Comparison of ENCODE assay signal across 19 mouse cellular contexts in genomic region chr5:115120978-115121377, GRCm38 (mm10). TPM values are rescaled to one million over a fixed set of nuclear protein-coding genes. Genes with fewer than 3 reads are reported as not detected.
A peak's percentile ranks its signal among the peaks of the same experiment; 100 is the strongest.
DNase-seq lines count a peak whose midpoint lies in the region; ATAC-seq and TF ChIP-seq lines count a peak whose summit lies in the region.
"Had no signal": no experiment of that assay in that cellular context is flagged by ENCODE, and none has a peak within 500 bp of the region (broad histone marks: within the 10 kb centered on the region; RNA-seq: fewer than 3 reads in every experiment).

No protein-coding gene starts in this region.

- TF ChIP-seq CTCF in gastrocnemius, adult 2 months (IDR thresholded peaks at IDR 0.05) = no peak
- no peak for TF ChIP-seq CTCF in CH12.LX (conservative IDR thresholded peaks at IDR 0.05 in 1 of 2, IDR thresholded peaks at IDR 0.05 in 1 of 2; ENCODE audit: low read depth in 2 of 2, low read length in 2 of 2)

- H3K27me3 ChIP-seq in CH12.LX (replicated peaks) = no peaks in the 10 kb centered on the region
- H3K27me3 ChIP-seq in kidney, embryonic 16.5 days (ENCODE audit: insufficient read depth, low read length) = no peaks in the 10 kb centered on the region
- H3K27me3 ChIP-seq: embryonic facial prominence, embryonic 12.5 days; heart, embryonic 12.5 days; limb, embryonic 15.5 days had no signal

- no peak for TF ChIP-seq EP300 in CH12.LX (IDR thresholded peaks at IDR 0.05; ENCODE audit: low read length)

- intact Hi-C loops in gastrocnemius, adult 2 months (cut with DNase I) = no loop called here

- H3K36me3 ChIP-seq in CH12.LX (replicated peaks in 1 of 2; ENCODE audit: control insufficient read depth in 1 of 2, insufficient read depth in 1 of 2, low read length in 1 of 2) = peaks cover 35 to 50% of the 10 kb centered on the region in 2 experiments
- peaks cover 38% of the 10 kb centered on the region for H3K36me3 ChIP-seq in kidney, embryonic 16.5 days (ENCODE audit: insufficient read depth, low read length)

- no peak overlapping the region for H3K4me3 ChIP-seq in gastrocnemius, adult 2 months
- no peak overlapping the region for H3K4me3 ChIP-seq in CH12.LX (replicated peaks in 1 of 3; ENCODE audit: low read depth in 2 of 3, low read length in 2 of 3, poor library complexity in 1 of 3)
- H3K4me3 ChIP-seq in kidney, embryonic 16.5 days (ENCODE audit: low read length) = no peak overlapping the region
- H3K4me3 ChIP-seq: embryonic facial prominence, embryonic 12.5 days; heart, embryonic 12.5 days; limb, embryonic 15.5 days had no signal

- no peaks in the 10 kb centered on the region; the same call in 1 of the 2 replicates for H3K79me2 ChIP-seq in CH12.LX (replicated peaks; ENCODE audit: control insufficient read depth, extremely low read depth, insufficient read depth, poor library complexity, severe bottlenecking)

- 0 out of 2 replicates have a peak overlapping the region, but pooled peaks have one; percentile 20 for H3K27ac ChIP-seq in gastrocnemius, adult 2 months
- H3K27ac ChIP-seq in CH12.LX (ENCODE audit: insufficient read depth, low read depth) = 0 out of 2 replicates have a peak overlapping the region, but pooled peaks have one; percentile 12
- H3K27ac ChIP-seq in kidney, embryonic 16.5 days (ENCODE audit: low read length) = no peak overlapping the region
- H3K27ac ChIP-seq: embryonic facial prominence, embryonic 12.5 days; limb, embryonic 15.5 days had no signal

- dilution Hi-C loops in CH12.LX (cut with MboI; ENCODE audit: extremely low pct_ligation_motif_present, extremely low pct_unique_long_range_greater_than_20kb, low sequenced_read_pairs) = no loop called here

- H3K9ac ChIP-seq in CH12.LX (ENCODE audit: insufficient read depth, low read depth) = no peak overlapping the region
- H3K9ac ChIP-seq in kidney, embryonic 16.5 days (replicated peaks; ENCODE audit: low read length) = no peak overlapping the region
- H3K9ac ChIP-seq: embryonic facial prominence, embryonic 12.5 days; heart, embryonic 12.5 days; limb, embryonic 15.5 days had no signal

- peaks cover 3% of the 10 kb centered on the region for H3K9me3 ChIP-seq in CH12.LX (replicated peaks; ENCODE audit: low read length)
- H3K9me3 ChIP-seq in kidney, embryonic 16.5 days (ENCODE audit: low read length) = no peaks in the 10 kb centered on the region
- H3K9me3 ChIP-seq: embryonic facial prominence, embryonic 12.5 days; limb, embryonic 15.5 days had no signal

- in situ Hi-C loops in CH12.LX (cut with MboI; ENCODE audit: low pct_ligation_motif_present, low pct_unique_long_range_greater_than_20kb, low sequenced_read_pairs) = no loop called here

- peak; percentile 30; the same call in 1 of the 2 replicates for TF ChIP-seq POLR2A in CH12.LX (IDR thresholded peaks at IDR 0.05; ENCODE audit: low read depth, low read length)

- WGBS in kidney, embryonic 16.5 days = 72% methylated on average over 5 of the region's 5 CpGs

- DNase-seq in gastrocnemius, adult 2 months = no peak
- DNase-seq in gastrocnemius, adult 8-10 months (ENCODE audit: low spot score in 2 of 2) = no peak
- DNase-seq in 3134 (ENCODE audit: extremely low read depth, insufficient read length, low spot score) (peak; percentile 52), CH12.LX (ENCODE audit: extremely low read depth) (peak; percentile 44)
- peak; percentile 48 for DNase-seq in cerebellum, adult 8-10 months
- DNase-seq in spleen, postnatal 10 days (ENCODE audit: low spot score in 2 of 2) = no peak
- DNase-seq in spleen, adult 12 weeks (ENCODE audit: low spot score) = no peak
- DNase-seq: gastrocnemius, postnatal 14 days; heart, postnatal 36 days; kidney, adult 2 months; kidney, postnatal 25 days; right cerebral cortex, postnatal 4 days; thymus, adult 18-20 months had no signal

- no peak for ATAC-seq in kidney, embryonic 16.5 days (ENCODE audit: low FRiP score, low TSS enrichment)

- H3K4me2 ChIP-seq in CH12.LX (ENCODE audit: insufficient read depth, low read depth, poor library complexity, severe bottlenecking) = peak overlapping the region; percentile 1; the same call in 1 of the 2 replicates
- no peak overlapping the region for H3K4me2 ChIP-seq in kidney, embryonic 16.5 days (replicated peaks; ENCODE audit: low read depth, low read length)
- H3K4me2 ChIP-seq: embryonic facial prominence, embryonic 12.5 days; heart, embryonic 12.5 days; limb, embryonic 15.5 days had no signal

- peaks cover 9 to 44% of the 10 kb centered on the region in 2 experiments for H3K4me1 ChIP-seq in CH12.LX (ENCODE audit: control insufficient read depth in 1 of 2, insufficient read depth in 2 of 2)
- peaks cover 16% of the 10 kb centered on the region for H3K4me1 ChIP-seq in kidney, embryonic 16.5 days (ENCODE audit: insufficient read depth, low read length)

- TF ChIP-seq RAD21 in CH12.LX (IDR thresholded peaks at IDR 0.05; ENCODE audit: low read depth, low read length) = no peak

TF ChIP-seq in CH12.LX, 34 proteins besides CTCF, POLR2A, EP300 and RAD21 (continues in another document):
- no peak for TF ChIP-seq CHD1 (IDR thresholded peaks at IDR 0.05; ENCODE audit: low read depth, low read length)
- no peak for TF ChIP-seq SMC3 (IDR thresholded peaks at IDR 0.05; ENCODE audit: low read depth, low read length)
- no peak for TF ChIP-seq ZKSCAN1 (IDR thresholded peaks at IDR 0.05; ENCODE audit: borderline replicate concordance, low read depth, low read length)
- TF ChIP-seq MXI1 (IDR thresholded peaks at IDR 0.05; ENCODE audit: low read depth, low read length) = no peak
- peak; percentile 79; the same call in 1 of the 2 replicates for TF ChIP-seq MEF2A (IDR thresholded peaks at IDR 0.05; ENCODE audit: borderline replicate concordance, low read depth, low read length)
- TF ChIP-seq KAT2A (IDR thresholded peaks at IDR 0.05; ENCODE audit: insufficient replicate concordance, low read length) = no peak
- no peak for TF ChIP-seq POLR2AphosphoS2 (IDR thresholded peaks at IDR 0.05; ENCODE audit: low read depth, low read length)
- TF ChIP-seq ZMIZ1 (IDR thresholded peaks at IDR 0.05; ENCODE audit: low read depth, low read length) = no peak
- no peak for TF ChIP-seq ELF1 (IDR thresholded peaks at IDR 0.05; ENCODE audit: low read depth, low read length)
- no peak for TF ChIP-seq CHD2 (IDR thresholded peaks at IDR 0.05; ENCODE audit: low read length)
- TF ChIP-seq PAX5 (IDR thresholded peaks at IDR 0.05; ENCODE audit: low read length) = no peak
- no peak for TF ChIP-seq ZNF384 (IDR thresholded peaks at IDR 0.05; ENCODE audit: low read depth, low read length)
- no peak for TF ChIP-seq UBTF (IDR thresholded peaks at IDR 0.05; ENCODE audit: low read depth, low read length)
- no peak for TF ChIP-seq HCFC1 (IDR thresholded peaks at IDR 0.05; ENCODE audit: low read depth, low read length)
- TF ChIP-seq TBP (conservative IDR thresholded peaks at IDR 0.05; ENCODE audit: low read depth, low read length) = no peak
- TF ChIP-seq MAZ (IDR thresholded peaks at IDR 0.05; ENCODE audit: low read depth, low read length) = no peak
- no peak for TF ChIP-seq NRF1 (IDR thresholded peaks at IDR 0.05; ENCODE audit: low read depth, low read length)
- no peak for TF ChIP-seq RCOR1 (conservative IDR thresholded peaks at IDR 0.05; ENCODE audit: low read depth, low read length)
- TF ChIP-seq ZC3H11A (IDR thresholded peaks at IDR 0.05; ENCODE audit: low read depth, low read length) = no peak
- TF ChIP-seq IRF4 (IDR thresholded peaks at IDR 0.05; ENCODE audit: low read depth, low read length) = no peak; the same call in 1 of the 2 replicates
- TF ChIP-seq JUND (conservative IDR thresholded peaks at IDR 0.05; ENCODE audit: low read depth, low read length) = peak; percentile 67
- TF ChIP-seq JUN (IDR thresholded peaks at IDR 0.05; ENCODE audit: insufficient read depth, low read depth, low read length) = peak; percentile 78; the same call in 1 of the 2 replicates
- TF ChIP-seq USF1 (IDR thresholded peaks at IDR 0.05; ENCODE audit: low read depth, low read length) = no peak
- peak; percentile 60 for TF ChIP-seq BHLHE40 (IDR thresholded peaks at IDR 0.05; ENCODE audit: low read depth, low read length)
- TF ChIP-seq ETS1 (conservative IDR thresholded peaks at IDR 0.05; ENCODE audit: low read depth, low read length) = peak; percentile 62
- TF ChIP-seq MAX (IDR thresholded peaks at IDR 0.05; ENCODE audit: low read length) = no peak
- no peak for TF ChIP-seq SIN3A (IDR thresholded peaks at IDR 0.05; ENCODE audit: low read length)
- TF ChIP-seq USF2 (conservative IDR thresholded peaks at IDR 0.05; ENCODE audit: low read depth, low read length) = no peak
- TF ChIP-seq TCF12 (IDR thresholded peaks at IDR 0.05; ENCODE audit: low read depth, low read length) = 0 out of 2 replicates have a peak, but pooled peaks have one; percentile 20

RNA-seq across cellular contexts. Expression of gene Acads, which starts 1.8 kb away (rescaled TPM):
- 10 to 100 TPM; 49.9 to 81.7 TPM for total RNA-seq in gastrocnemius, adult 2 months (2021)
- 10 to 100 TPM; 66.4 to 76.7 (median 72.5) TPM for total RNA-seq in gastrocnemius, adult 8-10 months (2022)
- total RNA-seq in CH12.LX (2012; rRNA removed) (49.2 and 57.8 TPM in 2 replicates), CH12.LX (2014; rRNA removed) (43.1 and 46.6 TPM in 2 replicates)
- 37.7 and 43.0 TPM in 2 replicates for polyA plus RNA-seq in CH12.LX (2012; ENCODE audit: insufficient read length, low read depth)
- polyA plus RNA-seq in kidney, embryonic 16.5 days (2015; fragmentation: Nextera tagmentation; extraction: Ambion mirVana) = 98.1 and 106 TPM in 2 replicates

RNA-seq across cellular contexts. Expression of gene Unc119b, which starts 13.8 kb away (rescaled TPM):
- 10 to 100 TPM; 11.8 to 15.7 TPM for total RNA-seq in gastrocnemius, adult 2 months (2021)
- 10 to 100 TPM in 2 of 4 experiments, 1 to 10 TPM in 2; 8.6 to 11.7 (median 9.8) TPM for total RNA-seq in gastrocnemius, adult 8-10 months (2022)
- total RNA-seq in CH12.LX (2012; rRNA removed) = 21.7 and 22.6 TPM in 2 replicates
- 11.9 and 13.3 TPM in 2 replicates for total RNA-seq in CH12.LX (2014; rRNA removed)
- 17.7 and 18.4 TPM in 2 replicates for polyA plus RNA-seq in CH12.LX (2012; ENCODE audit: insufficient read length, low read depth)
- polyA plus RNA-seq in kidney, embryonic 16.5 days (2015; fragmentation: Nextera tagmentation; extraction: Ambion mirVana) = 53.5 and 54.8 TPM in 2 replicates

RNA-seq across cellular contexts. Expression of gene Gm10401, which starts 22.9 kb away (rescaled TPM):
- not detected for total RNA-seq in gastrocnemius, adult 2 months (2021)
- total RNA-seq in gastrocnemius, adult 8-10 months (2022) = not detected
- total RNA-seq in CH12.LX (2012; rRNA removed) (1.7 and 3.2 TPM in 2 replicates), CH12.LX (2014; rRNA removed) (not detected in 2 replicates)
- 6.9 and 10.9 TPM in 2 replicates for polyA plus RNA-seq in CH12.LX (2012; ENCODE audit: insufficient read length, low read depth)
- polyA plus RNA-seq in kidney, embryonic 16.5 days (2015; fragmentation: Nextera tagmentation; extraction: Ambion mirVana) = 28.2 and 34.7 TPM in 2 replicates
- total RNA-seq: gastrocnemius, postnatal 14 days; heart, postnatal 36 days; layer of hippocampus, postnatal 10 days; left cerebral cortex, postnatal 10 days had no signal
- polyA plus RNA-seq: kidney, adult 2 months had no signal

RNA-seq across cellular contexts. Expression of gene Mlec, which starts 37.0 kb away (rescaled TPM):
- total RNA-seq in gastrocnemius, adult 2 months (2021) = 100 to 1,000 TPM; 138 to 200 TPM
- total RNA-seq in gastrocnemius, adult 8-10 months (2022) = 100 to 1,000 TPM; 140 to 220 (median 197) TPM
- total RNA-seq in CH12.LX (2012; rRNA removed) = 128 and 144 TPM in 2 replicates
- total RNA-seq in CH12.LX (2014; rRNA removed) = 91.6 and 101 TPM in 2 replicates
- polyA plus RNA-seq in CH12.LX (2012; ENCODE audit: insufficient read length, low read depth) = 143 and 164 TPM in 2 replicates
- 85.0 and 86.2 TPM in 2 replicates for polyA plus RNA-seq in kidney, embryonic 16.5 days (2015; fragmentation: Nextera tagmentation; extraction: Ambion mirVana)

Comparison
In these comparisons a context has a peak if more than half of its experiments do, and no peak if none do; other contexts are left out.
1. DNase-seq: peak in 3134 (single experiment), CH12.LX (single experiment) and cerebellum, adult 8-10 months (single experiment); none in gastrocnemius, adult 2 months (single experiment), gastrocnemius, adult 8-10 months (0 of 2), spleen, postnatal 10 days (0 of 2) and spleen, adult 12 weeks (single experiment).